Mouse (Mus musculus) left cerebral cortex, adult 2 months (tissue): Measurements from ENCODE around the gene Klhdc8b. TPM values are rescaled to one million over a fixed set of nuclear protein-coding genes. Genes with fewer than 3 reads are reported as not detected.
A peak's percentile ranks its signal among the peaks of the same experiment; 100 is the strongest.

Experiments
- DNase-seq, 2 experiments: peaks; one replicate each; pipeline ENCODE4 v3.0.0; 2021 to 2022; ENCODE audit warnings: low spot score in 2 of 2, mixed read lengths in 1 of 2; ENCODE audit errors: extremely low spot score in 1 of 2
- H3K27ac ChIP-seq: fragments of 200-600 bp; 2 replicates; pipeline ENCODE4 v1.8.1; 2022
- H3K4me3 ChIP-seq: fragments of 200-600 bp; 2 replicates; pipeline ENCODE4 v1.8.1; 2022
- CTCF ChIP-seq: fragments of 200-600 bp; IDR thresholded peaks from 2 replicates; pipeline ENCODE4 v1.8.1; 2022; ENCODE audit warnings: antibody characterized with exemption, mild to moderate bottlenecking, moderate library complexity
- intact Hi-C: fragments of 180-260 bp; cut with DNase I; formaldehyde crosslinking; loops from one replicate; pipeline ENCODE4 v1.15.1; 2025
- total RNA-seq, 2 experiments: library from RNA; stranded (reverse); gene quantifications; 2 replicates each; pipeline ENCODE4 v1.2.3; 2021

The Klhdc8b gene
- total RNA-seq, 2 experiments from 2014 or later = 30.7 to 32.8 TPM

GRCm38 (mm10) chr9:108401186-108401960 lies 60.0 kb downstream of the Klhdc8b start:
- DNase-seq = peak; percentile 49 to 55
- Histone ChIP-seq H3K4me3 (no peak overlapping the region), H3K27ac (peak overlapping the region; percentile 83)
- intact Hi-C loops = loop anchor here (1.0 to 2.0 kb wide), 2 partner anchors 10 to 51 kb away; no protein-coding TSS in a partner anchor
- no peak for TF ChIP-seq CTCF

GRCm38 (mm10) chr9:108398324-108398723 lies 63.1 kb downstream of the Klhdc8b start:
- TF ChIP-seq CTCF = no peak
- no peak for DNase-seq
- Histone ChIP-seq H3K27ac (no peak overlapping the region), H3K4me3 (no peak overlapping the region)
- intact Hi-C loops = no loop called here

Other genes starting within 250 kb of the Klhdc8b start
- 10 to 100 TPM; 77.4 to 77.5 TPM for gene Dag1, start 197.6 kb downstream of the Klhdc8b start, total RNA-seq
- 100 to 1,000 TPM; 122 to 130 TPM for gene Nicn1, start 171.2 kb downstream of the Klhdc8b start, total RNA-seq
- gene Amt, start 164.7 kb downstream of the Klhdc8b start, total RNA-seq = 10 to 100 TPM; 32.1 to 38.0 TPM
- gene Rhoa, start 155.5 kb downstream of the Klhdc8b start, total RNA-seq = 100 to 1,000 TPM; 154 to 159 TPM
- gene Tcta, start 155.4 kb downstream of the Klhdc8b start, total RNA-seq = 10 to 100 TPM; 29.3 to 35.4 TPM
- 10 to 100 TPM; 90.0 to 94.1 TPM for gene Gpx1, start 122.7 kb downstream of the Klhdc8b start, total RNA-seq
- 100 to 1,000 TPM; 122 to 124 TPM for gene Usp4, start 113.7 kb downstream of the Klhdc8b start, total RNA-seq
- gene 1700102P08Rik, start 68.8 kb downstream of the Klhdc8b start, total RNA-seq = 1 to 10 TPM; 2.0 to 3.3 TPM
- under 1 TPM; 0.26 to 0.29 TPM for gene Ccdc36, start 33.1 kb downstream of the Klhdc8b start, total RNA-seq
- not detected for gene BC048562, start 25.1 kb downstream of the Klhdc8b start, total RNA-seq
- 10 to 100 TPM; 31.3 to 44.6 TPM for gene Ccdc71, start 1.1 kb downstream of the Klhdc8b start, total RNA-seq
- 10 to 100 TPM; 28.2 to 29.4 TPM for gene Lamb2, start 18.2 kb upstream of the Klhdc8b start, total RNA-seq
- gene Usp19, start 29.0 kb upstream of the Klhdc8b start, total RNA-seq = 100 to 1,000 TPM; 153 to 167 TPM
- gene Qars, start 46.1 kb upstream of the Klhdc8b start, total RNA-seq = 10 to 100 TPM; 75.3 to 78.0 TPM
- gene Qrich1, start 55.2 kb upstream of the Klhdc8b start, total RNA-seq = 100 to 1,000 TPM; 140 to 155 TPM
- 10 to 100 TPM; 53.5 to 54.1 TPM for gene Impdh2, start 98.7 kb upstream of the Klhdc8b start, total RNA-seq
- 10 to 100 TPM; 59.6 to 64.8 TPM for gene Ndufaf3, start 105.9 kb upstream of the Klhdc8b start, total RNA-seq
- gene Dalrd3, start 108.3 kb upstream of the Klhdc8b start, total RNA-seq = 10 to 100 TPM; 93.1 to 94.2 TPM
- 100 to 1,000 TPM; 107 to 109 TPM for gene Wdr6, start 117.2 kb upstream of the Klhdc8b start, total RNA-seq
- 10 to 100 TPM; 83.8 to 93.6 TPM for gene P4htm, start 136.1 kb upstream of the Klhdc8b start, total RNA-seq
- gene Arih2, start 187.8 kb upstream of the Klhdc8b start, total RNA-seq = 10 to 100 TPM; 51.7 to 53.8 TPM
- 10 to 100 TPM; 11.5 to 12.3 TPM for gene Slc25a20, start 200.5 kb upstream of the Klhdc8b start, total RNA-seq
- gene Prkar2a, start 227.7 kb upstream of the Klhdc8b start, total RNA-seq = 10 to 100 TPM; 47.0 to 48.3 TPM